Mouse (Mus musculus): ENCODE data around the gene Ccdc90b.

GRCm38 (mm10) chr7:92558744-92559143 lies 2.2 kb upstream of the Ccdc90b start:
- TF ChIP-seq CTCF (IDR thresholded peaks at IDR 0.05; ENCODE audit: low read depth), result no peak
- TF ChIP-seq EP300 (IDR thresholded peaks at IDR 0.05; ENCODE audit: low read depth), result peak; percentile 75

All from liver, embryonic 14.5 days (tissue).